Mouse (Mus musculus): ENCODE data around the gene Rab1b. TPM values are rescaled to one million over a fixed set of nuclear protein-coding genes. Genes with fewer than 3 reads are reported as not detected.

Gene Rab1b
- total and polyA plus RNA-seq, 2 experiments from 2014 or later: 231 to 249 TPM

- peak within 1 kb of the TSS; percentile 55 for H3K9ac ChIP-seq
- H3K9me3 ChIP-seq (ENCODE audit: low read length): no peaks in the 10 kb centered on the region
- H3K36me3 ChIP-seq (ENCODE audit: insufficient read depth): no peaks in the 10 kb centered on the region
- no peak within 1 kb of the TSS for H3K27ac ChIP-seq (ENCODE audit: low read depth, low read length)
- ATAC-seq (peak; percentile 32), DNase-seq (peak; percentile 60)
- H3K27me3 ChIP-seq (ENCODE audit: insufficient read depth, low read length): no peaks in the 10 kb centered on the region
- H3K4me2 ChIP-seq (ENCODE audit: low read depth): peak within 1 kb of the TSS; percentile 86
- H3K4me1 ChIP-seq (ENCODE audit: insufficient read depth): peaks cover 17% of the 10 kb centered on the region
- 3% methylated on average over 49 of the region's 56 CpGs for WGBS
- peak within 1 kb of the TSS; percentile 38 for H3K4me3 ChIP-seq (ENCODE audit: low read depth, low read length)
- no peak for TF ChIP-seq CTCF (IDR thresholded peaks at IDR 0.05; ENCODE audit: low read depth)
Observed at GRCm38 (mm10) chr19:5067867-5068569, 38.9 kb downstream of the Rab1b start, which contains the start of gene Cd248. TSS of gene Cd248 (plus strand) at chr19:5068078.

- no peak overlapping the region for H3K27ac ChIP-seq (ENCODE audit: low read depth, low read length)
- 18% methylated on average over 15 of the region's 15 CpGs for WGBS
- peak overlapping the region; percentile 55; the same call in 1 of the 2 replicates for H3K9ac ChIP-seq
- H3K36me3 ChIP-seq (ENCODE audit: insufficient read depth): no peaks in the 10 kb centered on the region
- ATAC-seq (peak; percentile 8; the same call in 1 of the 2 replicates), DNase-seq (peak; percentile 40)
- H3K4me3 ChIP-seq (ENCODE audit: low read depth, low read length): peak overlapping the region; percentile 38; the same call in 1 of the 2 replicates
- no peaks in the 10 kb centered on the region for H3K9me3 ChIP-seq (ENCODE audit: low read length)
- peaks cover 12% of the 10 kb centered on the region for H3K4me1 ChIP-seq (ENCODE audit: insufficient read depth)
- peak overlapping the region; percentile 86 for H3K4me2 ChIP-seq (ENCODE audit: low read depth)
- no peak for TF ChIP-seq CTCF (IDR thresholded peaks at IDR 0.05; ENCODE audit: low read depth)
- no peaks in the 10 kb centered on the region for H3K27me3 ChIP-seq (ENCODE audit: insufficient read depth, low read length)
Observed at GRCm38 (mm10) chr19:5067040-5067799, 39.7 kb downstream of the Rab1b start.

DNA sequence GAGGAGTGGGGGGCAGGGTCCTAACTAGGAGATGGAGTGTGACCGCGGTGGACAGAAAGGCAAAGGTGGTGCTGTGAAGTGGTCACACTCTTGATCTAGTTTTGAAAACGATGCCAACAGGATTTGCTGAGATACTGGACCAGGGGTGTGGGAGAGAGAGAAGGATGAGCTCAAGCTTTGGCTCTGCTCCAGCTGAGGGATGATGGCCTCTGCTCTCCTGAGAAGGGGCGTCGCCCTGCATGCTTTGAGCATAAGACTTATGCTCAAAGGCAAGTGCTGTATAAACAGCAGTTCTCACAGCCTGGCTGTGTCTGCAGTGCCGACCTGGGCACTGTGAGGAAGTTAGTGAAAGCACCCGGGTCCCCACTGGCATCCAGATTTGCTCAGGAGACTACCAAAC, 41.8 kb downstream of the Rab1b start:
- no peak for DNase-seq
- H3K9me3 ChIP-seq (ENCODE audit: low read length): no peaks in the 10 kb centered on the region
- H3K4me3 ChIP-seq (ENCODE audit: low read depth, low read length): no peak overlapping the region
- ATAC-seq: no peak
- no peak overlapping the region for H3K27ac ChIP-seq (ENCODE audit: low read depth, low read length)
- no peak for TF ChIP-seq CTCF (IDR thresholded peaks at IDR 0.05; ENCODE audit: low read depth)
- H3K4me2 ChIP-seq (ENCODE audit: low read depth): no peak overlapping the region
- no peak overlapping the region for H3K9ac ChIP-seq
- no peaks in the 10 kb centered on the region for H3K27me3 ChIP-seq (ENCODE audit: insufficient read depth, low read length)
- H3K4me1 ChIP-seq (ENCODE audit: insufficient read depth): peaks cover 4% of the 10 kb centered on the region; the same call in 1 of the 2 replicates
- WGBS: 59% methylated on average over 7 of the region's 7 CpGs
- no peaks in the 10 kb centered on the region for H3K36me3 ChIP-seq (ENCODE audit: insufficient read depth)

DNA sequence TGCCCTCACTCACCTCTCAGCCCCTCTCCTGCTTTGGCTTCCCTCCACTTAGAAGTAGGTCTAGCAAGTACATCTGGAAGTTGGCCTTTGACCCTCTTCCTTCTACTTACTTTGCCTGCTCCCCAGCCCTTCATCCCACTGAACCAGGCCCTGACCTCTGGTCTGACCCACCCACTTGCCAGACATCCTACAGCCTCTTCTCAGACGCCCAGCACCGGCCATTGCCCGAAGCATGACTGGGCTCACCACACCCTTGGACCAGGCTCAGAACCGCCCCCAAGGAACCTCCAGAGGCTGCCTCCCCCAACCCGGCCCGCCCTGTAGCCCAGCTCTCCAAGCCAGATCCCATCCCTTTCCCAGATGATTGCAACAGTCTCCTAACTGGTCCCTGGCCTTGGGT, 44.4 kb downstream of the Rab1b start:
- Histone ChIP-seq H3K27ac (ENCODE audit: low read depth, low read length) (no peak overlapping the region), H3K27me3 (ENCODE audit: insufficient read depth, low read length) (no peaks in the 10 kb centered on the region), H3K4me2 (ENCODE audit: low read depth) (no peak overlapping the region), H3K36me3 (ENCODE audit: insufficient read depth) (no peaks in the 10 kb centered on the region), H3K9ac (no peak overlapping the region), H3K4me3 (ENCODE audit: low read depth, low read length) (no peak overlapping the region), H3K4me1 (ENCODE audit: insufficient read depth) (peaks cover 2% of the 10 kb centered on the region; the same call in 1 of the 2 replicates), H3K9me3 (ENCODE audit: low read length) (no peaks in the 10 kb centered on the region)
- ATAC-seq (no peak), DNase-seq (no peak)
- no peak for TF ChIP-seq CTCF (IDR thresholded peaks at IDR 0.05; ENCODE audit: low read depth)
- WGBS: 88% methylated on average over 6 of the region's 6 CpGs

DNA sequence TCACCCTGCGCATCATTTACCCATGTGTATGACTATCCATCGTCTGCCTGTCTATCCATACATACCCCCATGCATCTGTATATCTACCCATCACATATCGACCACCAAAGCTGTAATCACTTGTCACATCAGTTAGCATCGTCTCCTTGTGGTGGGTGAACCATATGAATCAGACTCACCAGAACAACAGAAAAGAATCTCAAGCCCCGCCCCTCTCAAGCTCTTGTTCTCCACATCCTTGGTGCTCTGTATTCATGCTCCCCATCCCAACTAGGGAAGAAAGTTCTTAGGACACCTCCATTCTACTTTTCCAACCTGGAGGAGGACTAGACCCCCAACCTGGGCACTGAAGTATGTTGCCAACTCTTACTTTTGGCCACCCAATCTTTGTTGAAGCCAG, 44.8 kb downstream of the Rab1b start:
- H3K27ac ChIP-seq (ENCODE audit: low read depth, low read length): no peak overlapping the region
- no peaks in the 10 kb centered on the region for H3K4me1 ChIP-seq (ENCODE audit: insufficient read depth)
- 87% methylated on average over 5 of the region's 5 CpGs for WGBS
- TF ChIP-seq CTCF (IDR thresholded peaks at IDR 0.05; ENCODE audit: low read depth): no peak
- no peaks in the 10 kb centered on the region for H3K27me3 ChIP-seq (ENCODE audit: insufficient read depth, low read length)
- DNase-seq (no peak), ATAC-seq (no peak)
- H3K36me3 ChIP-seq (ENCODE audit: insufficient read depth): no peaks in the 10 kb centered on the region
- H3K9ac ChIP-seq: no peak overlapping the region
- H3K9me3 ChIP-seq (ENCODE audit: low read length): no peaks in the 10 kb centered on the region
- no peak overlapping the region for H3K4me3 ChIP-seq (ENCODE audit: low read depth, low read length)
- no peak overlapping the region for H3K4me2 ChIP-seq (ENCODE audit: low read depth)

- Histone ChIP-seq H3K4me1 (ENCODE audit: insufficient read depth) (no peaks in the 10 kb centered on the region), H3K9me3 (ENCODE audit: low read length) (no peaks in the 10 kb centered on the region), H3K9ac (no peak overlapping the region), H3K27ac (ENCODE audit: low read depth, low read length) (no peak overlapping the region), H3K4me2 (ENCODE audit: low read depth) (no peak overlapping the region), H3K4me3 (ENCODE audit: low read depth, low read length) (no peak overlapping the region), H3K36me3 (ENCODE audit: insufficient read depth) (no peaks in the 10 kb centered on the region), H3K27me3 (ENCODE audit: insufficient read depth, low read length) (no peaks in the 10 kb centered on the region)
- DNase-seq (no peak), ATAC-seq (no peak; the same call in 1 of the 2 replicates)
- 39% methylated on average over 5 of the region's 5 CpGs for WGBS
- no peak for TF ChIP-seq CTCF (IDR thresholded peaks at IDR 0.05; ENCODE audit: low read depth)
Observed at GRCm38 (mm10) chr19:5060365-5061330, 46.2 kb downstream of the Rab1b start.

All from forebrain, postnatal 0 days (tissue).